Mouse (Mus musculus): ENCODE measurements around the gene Fhit.
"Not testable (repeated sequence)": the region's sequence is repeated elsewhere in the genome, so short reads cannot be mapped to it uniquely, and the experiment has no call there.

The Fhit gene

DNA sequence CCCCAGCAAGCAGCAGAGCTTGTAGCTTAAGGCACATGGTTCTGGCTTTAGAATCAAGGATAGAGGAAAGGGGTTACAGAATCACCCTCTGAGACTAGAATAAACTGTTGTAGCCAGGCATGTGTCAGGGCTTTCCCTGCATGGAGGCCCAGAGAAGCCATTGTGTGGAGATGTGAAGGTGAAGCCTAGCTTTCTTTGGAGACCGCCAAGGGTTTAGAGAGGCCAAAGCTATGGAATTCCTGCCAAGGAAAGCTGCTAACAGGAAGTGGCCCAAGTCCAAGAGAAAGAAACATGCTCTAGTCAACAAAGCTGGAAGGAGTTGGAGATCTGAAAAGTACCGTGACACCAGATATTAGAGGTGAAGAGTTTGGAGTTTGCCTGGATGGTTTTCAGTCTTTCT, 1262.3 kb downstream of the Fhit start:
- no peak for DNase-seq

DNA sequence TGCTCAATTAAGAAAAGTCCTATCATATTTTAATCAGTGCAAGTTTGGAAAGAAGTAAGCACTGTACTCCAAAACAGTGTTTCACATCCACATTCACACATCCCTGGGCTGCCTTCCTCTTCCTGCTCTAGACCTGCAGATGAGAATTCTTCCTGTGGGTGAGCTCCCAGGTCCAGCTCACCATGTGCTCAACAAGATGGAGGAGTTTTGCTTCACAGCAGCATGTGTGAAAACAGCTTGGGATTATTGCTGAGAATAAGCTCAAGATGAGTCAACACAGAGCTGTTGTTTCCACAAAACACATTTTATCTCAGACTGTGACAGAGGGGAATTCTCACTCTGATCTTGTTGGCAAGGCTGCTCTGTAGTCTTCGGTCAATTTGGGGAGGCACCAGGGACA, 1265.3 kb downstream of the Fhit start:
- DNase-seq = no peak

DNA sequence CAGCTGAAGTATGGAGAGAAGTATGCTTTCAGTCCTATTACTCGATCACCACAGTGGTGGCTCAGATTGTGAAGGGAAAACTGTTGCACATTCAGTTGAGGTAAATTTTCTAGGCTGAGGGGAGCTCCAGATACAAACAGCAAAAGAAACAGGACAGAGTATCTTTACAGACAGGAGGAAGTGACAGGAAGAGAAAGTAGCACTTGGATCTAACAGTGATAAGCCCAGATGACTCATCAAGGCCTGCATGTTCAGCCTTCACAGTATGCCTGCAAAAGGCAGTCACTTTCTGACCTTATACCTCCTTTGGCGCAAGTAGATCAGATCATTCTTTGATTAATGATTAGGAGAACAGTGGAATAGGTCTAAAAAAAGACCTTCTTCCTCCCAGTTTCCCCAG, 1309.8 kb downstream of the Fhit start:
- DNase-seq = no peak

DNA sequence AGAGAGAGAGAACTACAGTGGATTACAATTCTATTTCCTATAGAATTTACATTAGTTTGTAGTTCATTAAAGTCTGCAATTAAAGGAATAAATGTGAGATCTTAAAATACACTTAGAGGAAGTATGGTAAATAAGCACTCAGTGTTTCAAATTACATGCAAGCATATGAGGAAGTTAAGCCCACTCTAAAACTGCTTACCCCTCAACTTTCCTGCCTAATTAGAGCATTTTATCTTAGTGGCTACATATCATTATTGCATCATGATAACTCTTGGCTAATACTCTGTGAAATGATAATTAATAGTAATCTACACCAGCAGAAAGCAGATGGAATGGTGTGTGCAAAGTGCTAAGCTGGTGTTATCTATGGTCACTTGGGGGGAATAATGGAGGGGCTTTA, 1329.5 kb downstream of the Fhit start:
- DNase-seq = no peak

DNA sequence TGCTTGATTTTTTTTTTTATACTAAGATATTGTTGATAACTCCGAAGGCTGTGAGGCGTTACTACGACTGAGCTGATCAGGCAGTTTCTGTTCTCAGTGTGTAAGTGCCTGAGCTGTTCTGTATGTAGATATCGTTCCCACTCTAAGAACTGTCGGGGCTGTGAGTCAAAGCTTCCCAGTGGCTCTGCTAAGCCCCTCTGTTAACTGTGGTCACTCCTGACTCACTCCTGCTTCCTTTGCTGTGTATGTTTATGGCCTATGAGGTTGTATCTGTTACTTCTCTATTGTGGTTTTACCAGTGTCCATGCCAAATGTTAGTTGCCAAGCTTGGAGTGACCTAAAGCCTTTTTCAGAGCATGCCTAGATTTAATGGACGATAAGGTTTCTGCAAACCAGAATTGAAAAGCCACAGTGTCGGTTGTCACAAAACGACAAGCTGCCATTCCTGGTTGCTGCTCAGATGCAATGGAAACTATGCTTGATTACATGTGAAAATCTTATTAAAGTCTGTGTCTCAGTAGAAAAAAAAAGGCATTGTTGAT, 1333.1 kb downstream of the Fhit start:
- not testable (repeated sequence) for DNase-seq

DNA sequence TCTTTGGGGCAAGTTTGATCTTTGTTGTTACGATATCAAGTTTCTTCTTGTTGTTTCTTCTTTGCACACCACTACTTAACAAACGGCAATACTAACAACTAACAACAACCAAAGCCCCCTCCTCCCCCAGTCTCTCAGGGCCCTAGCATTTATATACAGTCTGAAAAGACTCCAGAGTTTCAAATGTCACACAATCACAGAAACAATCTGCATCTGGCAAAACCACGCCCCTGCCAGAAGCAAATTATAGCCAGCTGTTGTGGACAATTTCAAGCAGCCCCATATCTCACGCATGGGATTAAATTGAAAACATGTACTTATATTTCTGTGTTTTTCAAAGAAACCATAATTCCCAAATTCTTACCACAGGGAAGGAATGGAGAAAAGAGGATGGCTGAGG, 1345.9 kb downstream of the Fhit start:
- no peak for DNase-seq

DNA sequence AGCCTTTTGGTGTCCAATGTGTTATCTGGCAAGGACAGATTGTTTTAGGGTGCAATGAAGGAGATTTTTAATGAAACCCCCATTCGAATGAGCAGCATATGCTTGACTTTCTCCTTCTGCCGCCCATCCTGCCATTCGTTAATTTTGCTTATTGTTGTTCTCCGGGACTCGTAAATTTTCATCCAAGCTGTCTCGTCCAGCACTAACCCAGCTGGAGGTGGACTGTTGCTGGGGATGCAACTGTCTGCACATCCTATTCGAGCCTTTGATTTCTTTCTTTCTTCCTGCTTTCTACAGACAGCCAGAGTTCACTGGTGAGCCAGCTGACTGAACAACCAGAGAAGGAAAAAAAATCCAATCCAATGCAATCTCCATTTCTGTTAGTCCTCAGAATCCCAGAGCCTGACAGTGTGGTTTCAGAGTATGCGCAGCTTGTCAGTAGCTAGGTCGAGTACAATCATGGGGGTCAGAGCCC, 1350.0 kb downstream of the Fhit start:
- no peak for DNase-seq

DNA sequence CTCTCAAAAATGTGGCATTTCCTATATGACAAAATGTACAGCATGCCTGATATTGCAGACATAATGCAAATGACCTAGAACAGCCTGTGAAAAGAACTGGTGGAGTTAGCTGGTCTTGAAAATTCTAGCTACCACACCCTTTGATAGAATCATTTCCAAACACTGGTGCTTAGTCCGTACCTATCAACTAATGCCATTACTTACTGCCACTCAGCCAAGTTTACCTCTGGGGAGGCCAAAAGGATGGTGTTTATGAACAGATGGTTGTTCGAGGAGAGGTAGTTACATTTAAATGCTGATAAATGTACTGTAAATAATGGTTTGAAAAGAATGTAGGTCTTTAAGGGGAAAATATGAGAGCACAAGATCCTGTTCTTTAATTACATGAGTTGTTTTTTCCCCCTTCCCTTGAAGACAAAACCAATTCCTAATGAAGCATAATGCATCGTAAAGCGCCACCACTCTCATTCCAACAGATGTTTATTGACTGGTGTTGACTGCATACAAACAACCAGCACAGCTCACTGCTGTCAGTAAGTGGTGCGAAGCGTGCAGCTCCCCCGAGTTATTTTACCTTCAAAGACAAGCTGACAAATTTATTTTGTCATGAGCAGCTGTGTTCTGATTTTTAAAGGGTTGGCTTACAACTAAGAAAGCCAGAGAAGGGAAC, 1350.5 kb downstream of the Fhit start:
- no peak for DNase-seq

DNA sequence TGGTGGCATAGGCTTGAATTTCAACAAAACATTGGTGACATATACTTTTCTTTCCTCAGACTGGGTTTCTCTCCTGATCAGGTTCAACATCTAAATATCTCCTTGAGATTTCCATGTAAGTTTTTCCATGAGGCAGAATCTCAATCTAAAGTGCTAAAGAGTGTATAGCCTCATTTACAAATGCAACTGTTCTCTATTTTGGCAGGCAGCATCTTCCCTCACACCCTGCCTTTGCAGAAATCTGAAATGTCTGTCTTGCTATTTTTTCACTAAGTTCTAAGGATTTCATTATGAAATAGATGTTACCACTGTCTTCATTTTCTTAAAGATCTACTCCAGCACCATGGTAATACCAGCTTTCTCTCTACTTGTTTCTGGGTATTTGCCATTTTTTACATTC, 1368.4 kb downstream of the Fhit start:
- no peak for DNase-seq

DNA sequence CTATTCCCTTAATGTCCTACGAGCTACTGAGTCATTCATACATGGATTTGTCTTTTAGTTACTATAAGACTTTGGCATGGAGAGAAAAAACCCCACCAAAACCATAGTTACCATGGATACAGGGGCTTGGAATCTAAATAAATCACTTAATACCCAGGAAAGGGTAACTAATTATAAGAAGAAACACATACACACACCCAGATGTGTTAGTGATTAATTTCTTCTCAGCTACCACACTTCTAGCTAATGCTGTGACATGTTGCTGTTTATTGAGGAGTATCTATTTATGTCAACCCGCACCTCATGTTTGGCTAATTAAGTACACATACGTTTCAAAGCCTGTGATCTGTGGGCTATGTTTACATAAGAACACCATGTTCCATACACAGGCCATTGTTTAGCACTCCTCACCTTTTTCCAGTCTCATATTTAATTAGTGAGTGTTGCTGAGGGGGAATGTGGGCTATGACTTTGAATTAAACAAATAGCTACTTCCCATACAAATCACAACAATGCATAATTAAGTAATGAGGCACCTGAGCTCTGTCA, 1373.4 kb downstream of the Fhit start:
- no peak for DNase-seq

DNA sequence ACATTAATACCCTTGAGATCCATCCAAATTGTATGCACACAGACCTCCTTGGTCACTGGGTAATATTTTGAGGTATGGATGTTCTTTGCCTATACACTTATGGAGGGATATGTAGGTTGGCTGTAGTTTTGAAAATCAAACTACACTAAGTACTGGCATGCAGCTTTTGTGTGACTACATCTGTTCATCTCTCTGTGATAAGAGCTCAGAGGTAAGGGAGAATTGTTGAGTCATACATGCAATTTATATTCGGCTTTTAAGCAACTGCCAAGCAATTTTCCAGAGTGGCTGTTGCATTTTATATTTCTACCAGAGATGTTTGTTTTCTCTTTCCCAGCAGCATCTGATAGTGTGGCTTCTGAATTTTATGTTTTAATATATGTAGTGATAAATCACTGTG, 1374.4 kb downstream of the Fhit start:
- no peak for DNase-seq

DNA sequence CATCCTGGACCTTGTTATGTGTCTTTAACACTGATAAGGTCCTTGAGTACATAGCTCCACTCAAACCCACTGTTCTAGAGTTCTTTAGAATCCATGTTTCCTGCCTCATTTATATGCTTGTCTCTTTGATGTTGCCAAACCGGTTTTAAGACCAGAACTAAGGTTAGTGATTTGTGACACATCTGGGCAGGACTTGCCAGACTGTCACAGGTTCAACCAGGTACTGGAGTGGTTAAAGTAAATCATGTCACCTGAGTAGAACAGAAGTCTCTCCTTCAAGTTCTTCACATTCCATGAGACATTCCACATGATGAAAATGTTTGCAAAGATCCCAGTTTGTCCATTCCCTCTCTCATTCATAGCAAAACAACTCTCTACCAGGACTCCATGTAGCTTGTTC, 1376.0 kb downstream of the Fhit start:
- DNase-seq = no peak

DNA sequence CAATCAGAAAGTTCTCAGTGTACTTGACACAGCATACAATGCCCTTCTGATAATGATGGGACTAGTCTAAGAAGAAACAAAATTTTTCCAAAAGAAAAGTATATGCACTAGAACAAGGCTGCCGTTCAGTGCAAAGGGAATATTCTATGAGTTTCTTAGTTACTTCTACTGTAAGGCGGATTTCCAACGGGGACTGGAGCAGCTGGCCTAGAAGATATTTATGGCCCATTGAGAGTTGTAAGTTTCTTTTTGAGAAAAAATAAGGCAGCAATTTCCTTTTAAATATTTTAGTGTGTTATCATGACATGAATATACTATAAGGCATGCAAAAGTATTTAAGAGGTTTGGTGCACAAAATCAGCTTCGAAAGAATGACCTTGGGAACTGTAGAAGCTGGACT, 1410.5 kb downstream of the Fhit start:
- DNase-seq = no peak

DNA sequence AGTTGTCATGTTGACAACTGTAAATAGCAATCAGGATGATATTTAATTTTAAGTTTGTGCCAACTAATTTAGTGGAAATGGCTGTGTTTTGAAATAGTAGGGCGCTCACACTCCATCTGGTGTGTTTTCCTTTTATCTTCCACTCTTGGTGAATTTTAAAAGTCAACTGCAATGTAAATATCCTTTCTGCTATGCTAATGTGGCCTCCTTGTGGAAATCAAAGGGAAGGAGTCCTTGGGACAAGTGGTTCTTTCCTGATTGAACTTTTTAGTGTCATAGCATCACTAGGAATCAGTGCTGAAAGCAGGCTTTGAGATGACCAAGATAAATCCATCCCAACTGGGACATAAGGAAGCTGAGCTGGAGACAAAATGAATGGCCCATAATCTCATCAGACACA, 1413.1 kb downstream of the Fhit start:
- no peak for DNase-seq

DNA sequence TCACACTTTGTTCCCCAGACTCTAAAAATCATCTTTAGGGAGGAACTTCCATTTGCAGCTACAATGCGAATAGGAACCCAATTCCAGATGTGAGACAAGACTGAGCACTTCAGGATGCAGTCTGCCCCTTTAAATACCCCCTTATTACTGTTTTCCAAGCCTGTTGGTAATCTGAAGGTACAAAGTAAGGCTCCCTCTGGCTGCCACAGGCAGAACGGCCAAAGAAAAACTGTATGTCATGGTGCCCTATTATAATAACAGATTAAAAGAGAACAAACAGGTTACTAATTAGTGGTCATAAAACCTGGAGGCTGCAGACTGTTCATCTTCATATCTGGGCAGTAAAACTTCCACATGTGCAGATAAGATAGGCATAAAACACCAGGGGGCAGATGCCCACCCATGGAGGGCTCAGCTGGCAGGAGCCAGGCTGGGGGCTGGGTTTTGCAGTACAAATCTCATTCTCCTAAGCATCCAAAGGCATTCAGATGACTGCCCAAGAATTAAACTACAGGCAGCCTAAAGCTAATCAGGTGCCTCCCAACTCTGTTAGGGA, 1439.8 kb downstream of the Fhit start:
- DNase-seq = no peak

DNA sequence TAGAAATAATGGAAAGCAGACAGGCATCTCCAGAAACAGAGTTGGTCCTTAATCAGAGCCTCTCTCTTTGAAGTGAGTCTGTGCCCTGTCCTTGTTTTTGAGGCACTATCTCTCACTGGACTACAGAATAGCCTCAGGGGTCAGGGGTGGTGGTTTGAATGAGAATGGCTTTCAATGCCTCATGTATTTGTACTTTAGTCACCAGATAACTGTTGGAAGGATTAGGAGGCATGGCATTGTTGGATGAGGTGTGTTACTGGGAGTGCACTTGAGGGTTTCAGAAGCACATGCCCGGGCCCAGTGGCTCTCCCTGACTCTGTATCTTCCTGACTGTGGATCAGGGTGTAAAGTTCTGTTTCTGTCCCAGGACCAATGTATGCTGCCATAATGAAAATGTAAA, 1463.2 kb downstream of the Fhit start:
- no peak for DNase-seq

DNA sequence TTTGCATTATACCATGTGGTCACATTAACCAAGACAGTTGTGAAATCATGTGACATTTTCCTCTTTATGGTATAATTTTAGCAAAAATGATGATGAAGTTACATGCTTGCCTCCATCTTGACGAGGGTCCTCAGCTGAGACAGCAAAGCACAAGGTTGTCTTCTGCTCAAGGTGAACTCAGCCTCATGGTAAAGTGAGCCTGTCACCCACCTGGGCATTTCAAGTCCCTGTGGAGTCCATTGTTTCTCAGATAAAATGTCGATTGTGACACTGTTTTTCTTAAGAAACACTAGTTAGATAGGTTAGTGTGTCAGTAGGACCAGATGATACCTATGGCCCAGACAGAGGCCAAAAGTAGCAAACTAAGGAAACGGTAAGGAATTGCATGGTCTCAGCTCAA, 1464.7 kb downstream of the Fhit start:
- no peak for DNase-seq

DNA sequence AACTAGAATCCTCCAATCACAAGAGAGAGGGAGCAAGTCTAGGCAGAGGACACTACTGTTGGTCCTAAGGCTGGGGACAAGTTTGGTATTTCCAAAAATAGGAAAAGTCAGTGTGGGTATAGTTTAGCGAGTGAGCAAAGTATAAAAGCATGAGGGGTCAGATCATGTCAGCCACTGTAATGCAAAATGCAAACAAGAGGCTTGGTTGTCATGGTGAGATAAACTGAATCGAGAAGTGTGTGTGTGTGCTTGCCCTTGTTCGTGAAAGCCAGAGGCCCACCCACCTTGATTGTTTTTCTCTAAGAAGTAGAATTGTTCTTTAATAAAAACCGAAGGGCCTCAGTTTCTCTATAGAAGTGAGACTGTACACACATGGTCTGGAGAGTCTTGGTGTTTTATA, 1465.8 kb downstream of the Fhit start:
- DNase-seq = no peak

DNA sequence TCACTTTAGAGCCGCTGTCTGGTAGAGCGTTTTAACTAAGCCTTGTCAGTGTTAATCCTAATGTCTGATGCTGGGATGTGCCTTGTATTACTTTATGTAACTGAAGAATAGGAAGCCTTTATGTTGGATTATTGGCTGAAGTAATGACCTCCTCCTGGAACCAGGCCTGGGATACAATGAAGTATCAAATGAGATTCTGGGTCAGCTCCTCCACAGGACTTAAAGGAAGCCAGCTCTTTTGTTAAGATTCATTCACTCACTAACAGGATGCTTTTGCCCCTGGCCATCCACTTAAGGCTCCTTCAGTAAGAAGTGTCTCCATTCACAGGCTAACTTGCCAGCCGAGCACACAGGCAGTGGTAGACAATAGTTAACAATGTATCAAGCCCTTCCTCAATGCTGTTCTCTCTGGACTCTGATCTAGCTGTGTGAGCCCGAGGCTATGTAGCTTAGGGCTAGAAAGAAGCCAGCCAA, 1466.6 kb downstream of the Fhit start:
- DNase-seq = no peak

DNA sequence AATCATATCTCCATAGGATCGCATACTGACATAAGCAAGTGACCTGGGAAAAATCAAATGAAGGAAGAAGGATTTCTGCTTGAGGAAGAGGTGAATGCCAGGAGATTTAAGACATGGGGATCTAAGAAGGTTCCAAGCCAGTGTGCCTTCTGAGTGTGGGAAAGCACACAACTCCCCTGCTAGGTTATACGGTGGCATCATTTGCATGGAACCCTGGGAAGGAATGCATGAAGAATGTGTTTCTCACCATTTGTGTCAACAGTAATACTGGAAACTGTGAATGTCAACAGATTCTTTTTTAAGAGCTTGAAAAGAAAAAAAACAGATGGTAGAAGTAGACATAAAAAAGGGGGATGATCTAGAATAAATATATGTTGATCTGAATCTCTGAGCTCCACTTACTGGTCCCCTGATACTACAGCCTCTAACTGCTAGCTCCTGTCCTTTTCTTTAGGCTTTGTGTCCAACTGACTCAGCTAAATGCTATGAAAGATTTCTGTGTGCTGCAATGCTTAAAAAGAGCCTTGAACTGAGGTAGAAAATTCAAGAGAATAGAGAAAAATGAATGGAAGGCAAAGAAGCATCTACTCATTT, 1473.1 kb downstream of the Fhit start:
- DNase-seq = no peak

DNA sequence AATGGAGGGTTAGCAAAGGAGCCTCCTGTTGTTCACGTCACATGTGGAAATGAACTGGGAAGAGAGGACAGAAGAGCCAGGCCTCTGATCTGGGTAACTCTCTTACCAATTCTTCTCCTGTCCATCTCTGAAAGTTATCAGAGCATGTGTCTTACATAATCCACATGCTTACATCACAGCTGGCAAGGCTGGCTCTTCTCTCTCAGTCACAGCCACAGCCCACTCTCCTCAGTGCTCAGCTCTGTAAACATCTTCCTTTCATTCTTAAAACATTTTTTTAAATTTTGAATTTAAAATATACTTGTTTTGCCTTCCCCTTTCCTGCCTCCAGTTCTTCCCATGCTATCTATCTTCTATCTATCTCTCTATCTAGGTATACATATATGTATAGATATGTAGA, 1477.5 kb downstream of the Fhit start:
- no peak for DNase-seq

DNA sequence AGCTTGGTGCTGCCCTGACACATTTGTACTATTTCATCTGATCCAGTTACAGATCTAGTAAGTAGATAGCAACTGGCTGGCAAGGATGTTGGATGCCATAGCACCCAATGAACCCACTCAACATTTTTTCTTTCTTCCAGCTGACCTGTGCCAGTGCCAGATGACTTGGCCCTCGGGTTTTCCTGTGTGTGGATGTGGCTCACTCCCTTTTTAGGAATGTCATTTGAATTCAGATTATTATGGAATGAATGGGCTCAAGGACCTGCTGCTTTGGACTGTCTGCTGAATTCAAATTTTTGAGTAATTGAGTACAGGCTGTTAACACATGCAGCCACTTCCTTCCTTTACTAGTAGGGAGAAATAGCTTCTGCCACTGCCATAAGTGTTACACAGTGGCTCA, 1489.1 kb downstream of the Fhit start:
- DNase-seq = no peak

DNA sequence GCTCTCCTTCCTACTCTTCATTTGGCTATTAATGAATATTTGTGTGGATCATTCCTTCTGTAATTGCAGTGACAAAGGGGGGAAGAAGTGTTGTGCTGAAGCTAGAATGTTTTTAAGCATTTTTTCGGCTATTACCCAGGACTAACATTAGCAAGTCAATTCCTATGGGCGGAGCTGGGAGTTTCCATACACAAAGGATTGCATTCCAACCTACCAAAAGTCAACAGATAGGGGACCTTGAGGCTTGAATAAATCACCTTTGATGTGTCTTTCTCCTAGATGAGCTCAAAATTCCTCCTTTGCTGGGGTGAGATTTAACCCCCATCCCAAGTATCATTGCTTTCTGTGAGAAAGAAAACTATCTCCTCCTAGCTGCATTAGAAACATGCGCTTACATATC, 1490.1 kb downstream of the Fhit start:
- DNase-seq = no peak

DNA sequence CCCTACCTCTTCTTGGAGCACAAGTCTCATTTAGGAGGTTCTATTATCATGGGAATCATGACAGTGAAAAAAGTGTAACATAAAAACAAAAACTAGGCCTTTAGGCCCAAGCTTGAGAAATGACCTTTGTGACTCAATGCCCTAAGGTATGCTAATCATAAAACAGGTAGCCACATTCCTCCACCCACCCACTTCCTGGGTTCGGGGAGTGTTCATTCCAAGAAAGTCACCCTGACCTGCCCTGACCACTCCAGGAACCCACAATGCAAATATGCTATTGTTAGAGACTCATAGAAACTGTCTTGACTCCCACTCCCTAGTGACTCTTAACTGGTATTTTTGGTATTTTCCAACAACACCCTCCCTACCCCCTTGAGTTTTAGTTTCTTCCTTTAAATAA, 1492.1 kb downstream of the Fhit start:
- DNase-seq = no peak
